Mouse (Mus musculus) heart, adult 2 months (tissue): Measurements from ENCODE around the gene Slc35e3.

Experiments used
- CTCF ChIP-seq: fragments of 200-600 bp; IDR thresholded peaks from 2 replicates; pipeline ENCODE4 v1.8.1; 2022; ENCODE audit warnings: antibody characterized with exemption, mild to moderate bottlenecking, moderate library complexity
- EP300 ChIP-seq: fragments of 200-500 bp; IDR thresholded peaks from 2 replicates; pipeline ENCODE4 v1.6.1; 2011; ENCODE audit warnings: low read depth, low read length, control low read depth; ENCODE audit not compliant: insufficient read depth
- POLR2A ChIP-seq: fragments of 200-500 bp; IDR thresholded peaks from 2 replicates; pipeline ENCODE4 v1.6.1; 2011; ENCODE audit warnings: mild to moderate bottlenecking, low read depth, low read length, control low read depth; ENCODE audit not compliant: insufficient read depth

DNA sequence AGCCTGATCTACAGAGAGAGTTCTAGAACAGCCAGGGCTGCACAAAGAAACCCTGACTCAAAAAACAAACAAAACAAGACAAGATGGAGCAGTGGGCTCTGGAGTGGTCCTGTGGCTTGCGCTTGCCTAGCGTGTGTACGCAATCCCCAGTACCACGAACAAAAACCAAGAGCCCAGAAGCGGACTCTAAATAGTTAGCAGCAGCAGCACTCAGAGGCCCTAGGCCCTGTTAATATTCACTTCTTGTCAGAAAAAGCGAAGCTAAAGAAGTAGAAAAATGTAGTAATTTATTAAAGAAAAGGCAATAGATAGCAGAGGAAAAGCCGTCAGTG lies 8.4 kb upstream of the Slc35e3 start:
- TF ChIP-seq CTCF (no peak), POLR2A (no peak), EP300 (no peak)
